Mouse (Mus musculus) CD4-positive, CD25-positive, alpha-beta regulatory T cell, adult 2 months (primary cell): Measurements from ENCODE around the gene Tomm22.

Source experiments
- DNase-seq: peaks from one replicate; pipeline ENCODE4 v3.0.0-alpha.2; 2012; ENCODE audit warnings: low read depth, low spot score

Tomm22 gene

GRCm38 (mm10) chr15:79685141-79685641 is 14.5 kb downstream of the Tomm22 start:
- DNase-seq: no peak

- DNase-seq: peak; percentile 22
These were observed 15.6 kb downstream of the Tomm22 start for GRCm38 (mm10) chr15:79686046-79686869.

- no peak for DNase-seq
These were observed 16.5 kb downstream of the Tomm22 start for GRCm38 (mm10) chr15:79687175-79687574.

- DNase-seq: peak; percentile 98
These were observed 17.1 kb downstream of the Tomm22 start, which contains the start of gene Josd1 for GRCm38 (mm10) chr15:79687646-79688267. Gene Josd1 (minus strand): TSS chr15:79687919.

- no peak for DNase-seq
These were observed 17.8 kb downstream of the Tomm22 start for GRCm38 (mm10) chr15:79688268-79688956.

- DNase-seq: peak; percentile 74
These were observed 19.2 kb downstream of the Tomm22 start for GRCm38 (mm10) chr15:79689662-79690425.

- peak; percentile 98 for DNase-seq
These were observed 19.9 kb downstream of the Tomm22 start, which contains the start of gene Gtpbp1 for GRCm38 (mm10) chr15:79690426-79691022. Gene Gtpbp1 (plus strand): TSS chr15:79690845.

GRCm38 (mm10) chr15:79691023-79691508 is 20.4 kb downstream of the Tomm22 start:
- DNase-seq: no peak

GRCm38 (mm10) chr15:79692334-79692733 is 21.7 kb downstream of the Tomm22 start:
- peak; percentile 26 for DNase-seq

GRCm38 (mm10) chr15:79693740-79694139 is 23.1 kb downstream of the Tomm22 start:
- peak; percentile 80 for DNase-seq

- peak; percentile 20 for DNase-seq
These were observed 23.9 kb downstream of the Tomm22 start for GRCm38 (mm10) chr15:79694512-79694911.

GRCm38 (mm10) chr15:79695516-79695915 is 24.9 kb downstream of the Tomm22 start:
- no peak for DNase-seq

GRCm38 (mm10) chr15:79696508-79696907 is 25.8 kb downstream of the Tomm22 start:
- no peak for DNase-seq

GRCm38 (mm10) chr15:79697011-79697410 is 26.4 kb downstream of the Tomm22 start:
- DNase-seq: no peak

- DNase-seq: no peak
These were observed 27.0 kb downstream of the Tomm22 start for GRCm38 (mm10) chr15:79697558-79698187.

- DNase-seq: no peak
These were observed 36.0 kb downstream of the Tomm22 start for GRCm38 (mm10) chr15:79706603-79707214.

- DNase-seq: peak; percentile 40
These were observed 37.7 kb downstream of the Tomm22 start for GRCm38 (mm10) chr15:79708229-79708822.

- no peak for DNase-seq
These were observed 45.0 kb downstream of the Tomm22 start for GRCm38 (mm10) chr15:79715646-79716045.

GRCm38 (mm10) chr15:79716710-79717109 is 46.0 kb downstream of the Tomm22 start:
- DNase-seq: no peak
